ENCODE assay signal across 9 mouse cellular contexts in the genomic region with DNA sequence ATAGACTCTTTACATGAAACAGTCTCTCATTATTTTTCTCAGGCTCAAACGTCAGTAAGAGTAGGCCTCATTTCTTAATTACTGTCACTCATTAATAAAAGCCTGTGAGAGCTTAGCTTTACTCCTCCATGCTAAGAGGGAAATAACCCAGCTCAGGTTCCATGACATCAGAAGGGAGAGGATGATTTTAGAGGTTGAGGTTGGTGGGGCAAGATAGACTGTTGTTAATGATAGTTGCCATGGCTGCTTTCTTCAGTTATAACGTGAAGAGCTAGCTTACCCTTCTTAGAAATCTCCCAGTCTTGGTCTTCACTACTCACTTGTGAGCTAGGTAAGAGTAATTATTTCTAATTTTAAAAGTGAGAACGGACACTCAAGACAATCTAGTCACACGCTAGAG. TPM values are rescaled to one million over a fixed set of nuclear protein-coding genes. Genes with fewer than 3 reads are reported as not detected.
DNase-seq lines count a peak whose midpoint lies in the region; ATAC-seq and TF ChIP-seq lines count a peak whose summit lies in the region.
"Had no signal": no experiment of that assay in that cellular context is flagged by ENCODE, and none has a peak within 500 bp of the region (broad histone marks: within the 10 kb centered on the region; RNA-seq: fewer than 3 reads in every experiment).

No protein-coding gene starts in this region.

- peak; percentile 57 for DNase-seq in kidney, postnatal 0 days (ENCODE audit: low spot score)
- DNase-seq in kidney, postnatal 10 days, result no peak
- peak; percentile 24 for DNase-seq in c-Kit-positive CD71-positive TER-119-positive erythroid progenitor cells, embryonic 14.5 days (ENCODE audit: low spot score)
- DNase-seq in cerebellum, postnatal 10 days, result no peak
- DNase-seq in kidney, postnatal 36 days, result no peak
- DNase-seq in lung, postnatal 4 days, result no peak
- DNase-seq: kidney, adult 9 months had no signal

- H3K4me2 ChIP-seq in kidney, postnatal 0 days (ENCODE audit: low read length), result peak overlapping the region; percentile 71
- H3K4me2 ChIP-seq in intestine, embryonic 15.5 days (replicated peaks), result peak overlapping the region; percentile 70
- peak overlapping the region; percentile 77 for H3K4me2 ChIP-seq in neural tube, embryonic 15.5 days

- H3K27ac ChIP-seq in kidney, postnatal 0 days, result no peak overlapping the region
- H3K27ac ChIP-seq in intestine, embryonic 15.5 days, result no peak overlapping the region
- H3K27ac ChIP-seq in neural tube, embryonic 15.5 days (replicated peaks), result no peak overlapping the region

- 0 out of 2 replicates have a peak, but pooled peaks cover 6% of the 10 kb centered on the region for H3K4me1 ChIP-seq in kidney, postnatal 0 days (replicated peaks; ENCODE audit: insufficient read depth, low read length)
- H3K4me1 ChIP-seq in intestine, embryonic 15.5 days (replicated peaks), result no peaks in the 10 kb centered on the region; the same call in 1 of the 2 replicates
- H3K4me1 ChIP-seq in neural tube, embryonic 15.5 days, result peaks cover 21% of the 10 kb centered on the region

- ATAC-seq in kidney, postnatal 0 days (replicated peaks; ENCODE audit: low FRiP score, low read depth), result no peak
- no peak for ATAC-seq in intestine, embryonic 15.5 days
- no peak for ATAC-seq in neural tube, embryonic 15.5 days (ENCODE audit: low FRiP score)

- TF ChIP-seq CTCF in kidney, postnatal 0 days (IDR thresholded peaks at IDR 0.05; ENCODE audit: low read depth), result no peak

- H3K27me3 ChIP-seq in kidney, postnatal 0 days (ENCODE audit: insufficient read depth, low read length), result no peaks in the 10 kb centered on the region
- no peaks in the 10 kb centered on the region for H3K27me3 ChIP-seq in intestine, embryonic 15.5 days (replicated peaks)
- H3K27me3 ChIP-seq in neural tube, embryonic 15.5 days (replicated peaks), result no peaks in the 10 kb centered on the region

- no peak overlapping the region for H3K9ac ChIP-seq in kidney, postnatal 0 days (ENCODE audit: low read depth, low read length)
- no peak overlapping the region for H3K9ac ChIP-seq in intestine, embryonic 15.5 days
- no peak overlapping the region for H3K9ac ChIP-seq in neural tube, embryonic 15.5 days (replicated peaks)

- 40% methylated on average over 4 of the region's 4 CpGs for WGBS in kidney, postnatal 0 days
- 64% methylated on average over 4 of the region's 4 CpGs for WGBS in intestine, embryonic 15.5 days
- 30% methylated on average over 4 of the region's 4 CpGs for WGBS in neural tube, embryonic 15.5 days

- H3K9me3 ChIP-seq in kidney, postnatal 0 days (replicated peaks; ENCODE audit: low read length), result no peaks in the 10 kb centered on the region
- no peaks in the 10 kb centered on the region for H3K9me3 ChIP-seq in intestine, embryonic 15.5 days
- no peaks in the 10 kb centered on the region for H3K9me3 ChIP-seq in neural tube, embryonic 15.5 days (replicated peaks)

- no peak overlapping the region for H3K4me3 ChIP-seq in kidney, postnatal 0 days (replicated peaks; ENCODE audit: low read depth, low read length)
- H3K4me3 ChIP-seq in intestine, embryonic 15.5 days (replicated peaks), result no peak overlapping the region
- peak overlapping the region; percentile 95 for H3K4me3 ChIP-seq in neural tube, embryonic 15.5 days (replicated peaks)

- H3K36me3 ChIP-seq in kidney, postnatal 0 days (ENCODE audit: insufficient read depth, low read length), result no peaks in the 10 kb centered on the region
- H3K36me3 ChIP-seq in intestine, embryonic 15.5 days, result no peaks in the 10 kb centered on the region
- H3K36me3 ChIP-seq in neural tube, embryonic 15.5 days, result no peaks in the 10 kb centered on the region

RNA-seq across cellular contexts. Expression of gene Zdhhc13, which starts 1.3 kb away (rescaled TPM):
- 43.2 and 45.2 TPM in 2 replicates for polyA plus RNA-seq in kidney, postnatal 0 days (2015; fragmentation: Nextera tagmentation; extraction: Ambion mirVana)
- polyA plus RNA-seq in intestine, embryonic 15.5 days (2015; fragmentation: Nextera tagmentation; extraction: Ambion mirVana), result 39.5 and 41.5 TPM in 2 replicates
- 36.5 and 39.2 TPM in 2 replicates for polyA plus RNA-seq in neural tube, embryonic 15.5 days (2015; fragmentation: Nextera tagmentation; extraction: Ambion mirVana)

RNA-seq across cellular contexts. Expression of gene Csrp3, which starts 57.7 kb away (rescaled TPM):
- not detected in 2 replicates for polyA plus RNA-seq in kidney, postnatal 0 days (2015; fragmentation: Nextera tagmentation; extraction: Ambion mirVana)
- 0.53 and 0.94 TPM in 2 replicates for polyA plus RNA-seq in intestine, embryonic 15.5 days (2015; fragmentation: Nextera tagmentation; extraction: Ambion mirVana)
- 6.1 and 10.0 TPM in 2 replicates for polyA plus RNA-seq in neural tube, embryonic 15.5 days (2015; fragmentation: Nextera tagmentation; extraction: Ambion mirVana)

Comparison
In these comparisons a context has a peak if more than half of its experiments do, and no peak if none do; other contexts are left out.
1. DNase-seq: peak in kidney, postnatal 0 days (single experiment) and c-Kit-positive CD71-positive TER-119-positive erythroid progenitor cells, embryonic 14.5 days (single experiment); none in kidney, postnatal 10 days (single experiment), cerebellum, postnatal 10 days (0 of 2), kidney, postnatal 36 days (0 of 2) and lung, postnatal 4 days (0 of 2).
2. Peak in every context shown above with its lines, with median percentiles within 50 percentile points of each other: H3K4me2 ChIP-seq.